Mouse (Mus musculus): Measurements from ENCODE around the gene Mettl7a3. TPM values are rescaled to one million over a fixed set of nuclear protein-coding genes. Genes with fewer than 3 reads are reported as not detected.
"Not testable (repeated sequence)": the region's sequence is repeated elsewhere in the genome, so short reads cannot be mapped to it uniquely, and the experiment has no call there.

The Mettl7a3 gene
- polyA plus RNA-seq, 1 experiment, result 0.11 TPM

DNA sequence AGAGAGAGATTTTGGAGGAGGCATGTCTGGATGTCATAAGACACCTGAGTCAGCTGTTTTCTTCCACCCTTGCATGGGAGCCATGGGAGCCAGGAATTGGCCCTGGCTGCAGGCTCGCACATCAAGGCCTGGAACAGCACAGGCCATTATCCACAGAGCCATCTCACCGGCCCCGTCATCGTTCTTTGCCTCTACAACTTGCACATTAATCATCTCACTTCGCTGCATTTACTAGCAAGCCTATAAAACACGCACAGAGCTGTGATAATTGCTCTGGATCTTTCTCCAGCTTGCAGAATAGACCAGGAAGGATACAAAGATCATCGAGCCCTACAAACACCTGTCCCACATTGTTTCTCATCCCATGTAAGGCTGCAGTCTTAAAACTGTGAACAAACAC lies 4.0 kb upstream of the Mettl7a3 start:
- no peaks in the 10 kb centered on the region for H3K4me1 ChIP-seq (ENCODE audit: control insufficient read depth, insufficient read depth, low read length)
- no peak overlapping the region for H3K4me3 ChIP-seq (ENCODE audit: insufficient read depth, low read depth, low read length)
- no peaks in the 10 kb centered on the region for H3K27me3 ChIP-seq (replicated peaks; ENCODE audit: control insufficient read depth, insufficient read depth, low read length)
- WGBS, result 82% methylated on average over 7 of the region's 7 CpGs
- no peaks in the 10 kb centered on the region for H3K36me3 ChIP-seq (ENCODE audit: control insufficient read depth, insufficient read depth, low read length)
- H3K27ac ChIP-seq (ENCODE audit: insufficient read depth, low read depth, low read length), result no peak overlapping the region
- TF ChIP-seq POLR2A (IDR thresholded peaks at IDR 0.05; ENCODE audit: low read depth, low read length) (no peak), CTCF (conservative IDR thresholded peaks at IDR 0.05; ENCODE audit: insufficient read depth, insufficient read length, low read depth, low read length) (no peak)
- no peak for DNase-seq

DNA sequence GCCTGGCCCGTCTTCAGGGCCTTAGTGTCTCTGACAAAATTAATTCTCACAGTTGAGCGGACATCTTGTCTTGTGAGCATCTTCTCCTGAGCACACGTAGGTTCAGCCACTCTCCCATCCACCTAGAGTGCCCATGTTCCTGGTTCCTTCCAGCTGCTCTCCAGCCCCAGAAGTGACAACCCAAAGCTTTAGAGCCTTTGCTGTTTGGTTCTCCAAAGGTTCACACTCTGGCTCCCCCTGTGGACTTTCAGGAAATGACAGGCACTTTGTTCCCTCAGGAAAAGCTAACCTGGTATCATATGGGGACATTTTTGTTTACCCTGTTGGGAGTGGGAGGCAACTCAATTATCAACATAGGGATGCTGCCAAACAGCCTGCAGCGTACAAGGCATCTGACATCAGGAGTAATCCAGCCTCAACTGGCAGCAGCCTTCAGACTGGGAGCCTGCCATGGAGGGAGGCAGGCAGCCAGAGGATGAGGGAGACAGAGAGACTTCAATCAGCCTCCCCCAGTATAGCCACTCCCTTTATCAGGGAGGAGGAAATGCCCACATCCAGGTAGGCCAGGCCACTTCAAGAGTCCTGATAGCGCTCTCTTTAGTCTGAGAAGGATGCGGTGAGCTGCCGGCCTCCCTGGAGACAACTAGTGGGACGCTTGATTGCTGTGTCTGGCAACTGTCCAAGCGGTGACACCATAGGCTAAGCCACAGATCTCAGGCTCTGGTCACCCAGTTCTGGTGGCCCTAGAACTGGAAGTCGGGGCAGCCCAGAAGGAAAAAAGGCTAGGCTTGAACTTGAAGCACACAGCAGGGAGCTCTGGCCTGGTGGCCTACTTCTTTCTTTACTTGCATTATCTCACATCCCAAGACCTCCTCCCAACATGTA lies 2.4 kb upstream of the Mettl7a3 start:
- H3K27me3 ChIP-seq (replicated peaks; ENCODE audit: control insufficient read depth, insufficient read depth, low read length); DNase-seq; H3K4me3 ChIP-seq (ENCODE audit: insufficient read depth, low read depth, low read length); H3K27ac ChIP-seq (ENCODE audit: insufficient read depth, low read depth, low read length); H3K36me3 ChIP-seq (ENCODE audit: control insufficient read depth, insufficient read depth, low read length); H3K4me1 ChIP-seq (ENCODE audit: control insufficient read depth, insufficient read depth, low read length): not testable (repeated sequence)
- WGBS, result 66% methylated on average over 3 of the region's 10 CpGs

DNA sequence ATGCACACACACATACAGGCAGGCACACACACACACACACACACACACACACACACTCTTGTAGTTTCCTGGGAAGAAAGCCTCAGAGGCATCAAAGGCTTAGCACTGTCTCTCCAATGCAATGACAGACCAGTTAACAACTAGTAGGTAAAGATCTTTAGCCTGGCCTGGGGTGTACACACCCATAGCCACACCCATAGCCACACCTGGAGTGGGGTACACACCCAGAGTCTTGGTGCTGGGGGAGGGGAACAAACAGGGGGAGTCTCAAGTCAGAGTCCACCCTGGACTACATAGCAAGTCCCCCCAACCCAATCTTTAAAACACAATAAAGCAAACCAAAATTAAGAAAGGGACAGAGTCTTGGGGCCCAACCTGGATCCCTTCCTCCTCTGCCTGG lies 2.6 kb downstream of the Mettl7a3 start:
- not testable (repeated sequence) for H3K27me3 ChIP-seq (replicated peaks; ENCODE audit: control insufficient read depth, insufficient read depth, low read length); H3K27ac ChIP-seq (ENCODE audit: insufficient read depth, low read depth, low read length); H3K36me3 ChIP-seq (ENCODE audit: control insufficient read depth, insufficient read depth, low read length); H3K4me1 ChIP-seq (ENCODE audit: control insufficient read depth, insufficient read depth, low read length); DNase-seq; H3K4me3 ChIP-seq (ENCODE audit: insufficient read depth, low read depth, low read length)

DNA sequence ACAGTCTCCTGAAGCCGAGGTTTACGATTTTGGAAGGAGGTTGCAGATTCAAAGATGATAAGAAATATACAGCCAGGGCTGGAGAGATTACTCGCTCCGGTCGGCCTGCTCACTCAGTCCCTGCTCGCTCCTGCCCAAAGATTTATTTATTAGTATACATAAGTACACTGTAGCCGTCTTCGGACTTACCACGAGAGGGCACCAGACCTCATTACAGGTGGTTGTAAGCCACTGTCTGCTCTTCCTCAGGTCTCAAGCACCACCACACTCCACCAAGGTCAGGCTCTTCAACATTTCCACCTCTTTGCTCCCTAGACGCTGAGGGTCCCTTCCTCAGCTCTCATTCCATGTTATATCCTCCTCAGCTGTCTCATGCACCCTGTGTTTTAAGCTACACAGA lies 3.1 kb downstream of the Mettl7a3 start:
- WGBS, result 41% methylated on average over 10 of the region's 10 CpGs
- H3K27me3 ChIP-seq (replicated peaks; ENCODE audit: control insufficient read depth, insufficient read depth, low read length); H3K4me3 ChIP-seq (ENCODE audit: insufficient read depth, low read depth, low read length); H3K27ac ChIP-seq (ENCODE audit: insufficient read depth, low read depth, low read length); H3K36me3 ChIP-seq (ENCODE audit: control insufficient read depth, insufficient read depth, low read length); H3K4me1 ChIP-seq (ENCODE audit: control insufficient read depth, insufficient read depth, low read length): not testable (repeated sequence)
- DNase-seq, result peak; percentile 82
- TF ChIP-seq CTCF (conservative IDR thresholded peaks at IDR 0.05; ENCODE audit: insufficient read depth, insufficient read length, low read depth, low read length), result peak; percentile 39

DNA sequence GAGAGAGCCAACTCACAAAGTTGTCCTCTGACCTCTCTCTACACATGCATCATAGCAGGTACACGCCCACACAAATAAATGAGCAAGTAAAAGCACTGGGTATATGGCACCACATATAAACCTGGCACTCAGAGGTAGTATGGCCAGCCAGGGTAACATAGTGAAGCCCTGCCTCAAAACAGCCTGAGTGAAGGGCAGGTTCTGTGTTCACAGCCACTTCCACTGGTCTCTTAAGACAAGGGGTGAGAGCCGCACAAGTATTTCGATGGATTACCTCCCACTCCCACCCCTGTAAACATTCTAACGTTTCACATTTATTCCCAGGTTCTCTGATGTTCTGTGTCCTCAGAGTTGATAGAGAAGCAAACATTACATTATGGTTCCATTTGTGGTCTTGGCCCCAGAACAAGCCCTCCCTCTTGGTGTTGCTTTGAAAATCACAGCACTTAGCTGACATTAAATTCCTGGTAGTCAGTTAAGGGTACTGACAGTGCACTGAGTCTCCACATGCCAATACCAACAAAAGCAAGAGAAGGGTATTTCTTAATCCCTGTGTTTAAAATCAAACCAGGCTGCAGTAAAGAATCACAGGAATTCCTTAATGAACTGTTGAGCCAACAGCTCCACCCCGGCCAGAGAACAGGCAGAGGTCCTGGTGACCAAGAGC lies 6.7 kb downstream of the Mettl7a3 start:
- DNase-seq, result peak; percentile 70
- H3K27me3 ChIP-seq (replicated peaks; ENCODE audit: control insufficient read depth, insufficient read depth, low read length); H3K4me3 ChIP-seq (ENCODE audit: insufficient read depth, low read depth, low read length); H3K4me1 ChIP-seq (ENCODE audit: control insufficient read depth, insufficient read depth, low read length); H3K36me3 ChIP-seq (ENCODE audit: control insufficient read depth, insufficient read depth, low read length): not testable (repeated sequence)
- H3K27ac ChIP-seq (ENCODE audit: insufficient read depth, low read depth, low read length), result peak overlapping the region; percentile 45; the same call in 1 of the 2 replicates
- 46% methylated on average over 5 of the region's 5 CpGs for WGBS

DNA sequence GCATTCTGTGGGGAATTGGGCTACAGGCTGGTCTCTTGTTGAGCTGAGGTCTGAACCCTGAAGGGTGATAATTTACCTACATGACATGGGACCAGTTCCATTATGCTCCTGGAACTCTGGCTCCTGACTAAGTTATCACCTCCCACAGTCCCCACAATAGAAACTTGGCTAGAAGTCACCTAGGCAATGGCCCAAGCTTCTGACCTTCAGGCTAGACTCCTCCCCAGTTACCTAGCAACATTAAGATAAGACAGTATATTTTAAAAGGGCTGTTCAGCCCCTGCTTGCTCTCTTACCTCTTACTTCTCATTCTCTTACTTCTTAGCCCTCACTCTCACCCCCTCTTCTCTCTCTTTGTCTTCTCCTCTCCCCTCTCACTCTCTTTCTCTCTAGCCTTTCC lies 10.8 kb downstream of the Mettl7a3 start:
- Histone ChIP-seq H3K27ac (ENCODE audit: insufficient read depth, low read depth, low read length) (peak overlapping the region; percentile 60), H3K4me3 (ENCODE audit: insufficient read depth, low read depth, low read length) (no peak overlapping the region), H3K4me1 (ENCODE audit: control insufficient read depth, insufficient read depth, low read length) (peaks cover 22% of the 10 kb centered on the region), H3K27me3 (replicated peaks; ENCODE audit: control insufficient read depth, insufficient read depth, low read length) (no peaks in the 10 kb centered on the region), H3K36me3 (ENCODE audit: control insufficient read depth, insufficient read depth, low read length) (no peaks in the 10 kb centered on the region)
- peak; percentile 64 for DNase-seq
- TF ChIP-seq POLR2A (IDR thresholded peaks at IDR 0.05; ENCODE audit: low read depth, low read length) (no peak), CTCF (conservative IDR thresholded peaks at IDR 0.05; ENCODE audit: insufficient read depth, insufficient read length, low read depth, low read length) (no peak)

DNA sequence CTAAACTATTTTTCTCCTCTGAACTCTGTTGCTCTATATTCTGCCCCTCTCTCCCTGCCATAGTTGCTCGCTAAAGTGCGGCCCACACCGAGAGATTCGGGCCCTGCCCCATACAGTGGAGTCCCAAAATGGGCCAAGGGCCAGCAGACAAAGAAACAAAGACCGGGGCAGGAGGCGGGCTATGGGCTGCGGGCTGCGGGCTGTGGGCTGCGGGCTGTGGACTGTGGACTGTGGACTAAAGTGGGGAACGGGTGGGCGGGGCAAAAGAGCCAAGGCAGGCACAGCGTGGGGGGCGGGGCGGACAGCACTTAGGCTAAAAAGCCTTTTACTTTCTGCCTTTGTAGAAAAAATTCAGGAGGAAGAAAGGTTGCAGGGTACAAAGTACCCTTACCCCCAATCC lies 12.0 kb downstream of the Mettl7a3 start:
- Histone ChIP-seq H3K4me3 (ENCODE audit: insufficient read depth, low read depth, low read length) (no peak overlapping the region), H3K36me3 (ENCODE audit: control insufficient read depth, insufficient read depth, low read length) (no peaks in the 10 kb centered on the region), H3K4me1 (ENCODE audit: control insufficient read depth, insufficient read depth, low read length) (peaks cover 25% of the 10 kb centered on the region), H3K27me3 (replicated peaks; ENCODE audit: control insufficient read depth, insufficient read depth, low read length) (no peaks in the 10 kb centered on the region), H3K27ac (ENCODE audit: insufficient read depth, low read depth, low read length) (peak overlapping the region; percentile 69)
- TF ChIP-seq POLR2A (IDR thresholded peaks at IDR 0.05; ENCODE audit: low read depth, low read length) (no peak), CTCF (conservative IDR thresholded peaks at IDR 0.05; ENCODE audit: insufficient read depth, insufficient read length, low read depth, low read length) (no peak)
- WGBS, result 48% methylated on average over 14 of the region's 14 CpGs
- peak; percentile 84 for DNase-seq
